Mouse (Mus musculus) thymus, adult 2 months (tissue): ENCODE measurements at regions not wholly inside any gene's neighbourhood (a gene's known extent, or its start where the extent isn't known, plus 50 kb on each side); places are given as distances from the start of the nearest gene placed in this dataset.

Experiments used
- DNase-seq: peaks from one replicate; pipeline ENCODE4 v3.0.0; 2021
- H3K27ac ChIP-seq: fragments of 200-500 bp; 2 replicates; pipeline ENCODE4 v1.5.1; 2012; ENCODE audit warnings: low read length, control low read depth; ENCODE audit not compliant: control insufficient read depth, insufficient read depth
- H3K27me3 ChIP-seq: fragments of 200-500 bp; 2 replicates; pipeline ENCODE4 v1.6.1; 2012; ENCODE audit warnings: mild to moderate bottlenecking, low read length, moderate library complexity, mixed read lengths; ENCODE audit not compliant: control insufficient read depth, insufficient read depth
- H3K36me3 ChIP-seq: fragments of 200-500 bp; 2 replicates; pipeline ENCODE4 v1.6.1; 2012; ENCODE audit warnings: mild to moderate bottlenecking, low read length, moderate library complexity; ENCODE audit not compliant: control insufficient read depth, insufficient read depth
- H3K4me1 ChIP-seq: fragments of 200-500 bp; replicated peaks from 2 replicates; pipeline ENCODE4 v1.6.1; 2012; ENCODE audit warnings: low read length; ENCODE audit not compliant: control insufficient read depth, insufficient read depth
- H3K4me3 ChIP-seq: fragments of 200-500 bp; 2 replicates; pipeline ENCODE4 v1.5.1; 2012; ENCODE audit warnings: mild to moderate bottlenecking, low read length, control low read depth, moderate library complexity; ENCODE audit not compliant: control insufficient read depth, insufficient read depth
- CTCF ChIP-seq: fragments of 200-500 bp; IDR thresholded peaks from 2 replicates; pipeline ENCODE4 v1.5.1; 2012; ENCODE audit warnings: mild to moderate bottlenecking, control low read depth, low read length, moderate library complexity, borderline replicate concordance; ENCODE audit not compliant: control insufficient read depth, poor library complexity, insufficient read depth; ENCODE audit errors: extremely low read depth
- POLR2A ChIP-seq: fragments of 200-500 bp; IDR thresholded peaks from 2 replicates; pipeline ENCODE4 v1.6.1; 2012; ENCODE audit warnings: mild to moderate bottlenecking, low read length, control low read depth, moderate library complexity; ENCODE audit not compliant: control insufficient read depth, poor library complexity, insufficient read depth; ENCODE audit errors: extremely low read depth
- WGBS: fragments of 180-500 bp; shearing (Covaris S2); methylation state at CpG from one replicate; pipeline ENCODE4 v1.1.7; 2018; 5-methylcytosine and 5-hydroxymethylcytosine counted together

GRCm38 (mm10) chr7:136477135-136477534 lies 417.3 kb upstream of the Mgmt start:
- no peak overlapping the region for H3K27ac ChIP-seq
- no peak for TF ChIP-seq CTCF
- no peaks in the 10 kb centered on the region for H3K27me3 ChIP-seq
- no peaks in the 10 kb centered on the region for H3K36me3 ChIP-seq
- no peaks in the 10 kb centered on the region for H3K4me1 ChIP-seq
- no peak for DNase-seq
- 92% methylated on average over 4 of the region's 4 CpGs for WGBS
- no peak overlapping the region for H3K4me3 ChIP-seq

DNA sequence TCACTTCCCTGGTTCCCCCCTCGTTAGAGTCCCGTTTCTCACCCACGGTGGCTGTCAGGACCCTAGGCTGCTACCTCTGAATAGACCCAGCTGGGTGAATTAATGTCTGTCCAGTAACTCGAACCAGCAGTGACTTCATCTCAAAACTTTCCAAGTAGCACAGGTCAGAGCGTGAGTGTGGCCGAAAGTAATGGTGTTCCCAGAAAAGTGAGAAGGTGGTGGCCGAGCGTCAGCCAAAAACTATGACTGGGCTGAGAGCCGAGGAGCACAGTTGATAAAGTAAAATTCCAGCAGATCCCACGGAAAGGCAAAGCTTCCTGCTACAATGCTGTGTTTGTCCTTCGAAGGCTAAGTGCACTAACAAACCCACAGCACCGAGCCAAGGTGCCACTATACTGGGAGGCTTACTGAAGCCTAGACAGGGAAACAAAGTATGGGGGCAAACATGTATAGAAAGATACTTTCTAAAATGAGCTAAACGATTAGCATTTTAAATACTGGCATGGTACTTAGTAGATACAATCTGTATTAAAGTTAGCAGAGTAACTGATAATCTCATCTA lies 413.7 kb upstream of the Mgmt start:
- H3K27me3 ChIP-seq: no peaks in the 10 kb centered on the region
- DNase-seq: no peak
- H3K4me1 ChIP-seq: no peaks in the 10 kb centered on the region
- no peak overlapping the region for H3K27ac ChIP-seq
- 86% methylated on average over 13 of the region's 13 CpGs for WGBS
- TF ChIP-seq CTCF (no peak), POLR2A (no peak)
- no peaks in the 10 kb centered on the region for H3K36me3 ChIP-seq
- no peak overlapping the region for H3K4me3 ChIP-seq

GRCm38 (mm10) chr7:136483237-136483636 lies 411.2 kb upstream of the Mgmt start:
- Histone ChIP-seq H3K27me3 (no peaks in the 10 kb centered on the region), H3K4me1 (no peaks in the 10 kb centered on the region), H3K27ac (no peak overlapping the region), H3K4me3 (no peak overlapping the region), H3K36me3 (no peaks in the 10 kb centered on the region)
- DNase-seq: no peak
- TF ChIP-seq POLR2A (no peak), CTCF (no peak)

GRCm38 (mm10) chr7:136487556-136487955 lies 406.9 kb upstream of the Mgmt start:
- 75% methylated on average over 5 of the region's 5 CpGs for WGBS

GRCm38 (mm10) chr7:136494862-136495261 lies 399.6 kb upstream of the Mgmt start:
- DNase-seq: no peak
- no peak for TF ChIP-seq POLR2A
- no peak for TF ChIP-seq CTCF
- H3K4me1 ChIP-seq: no peaks in the 10 kb centered on the region
- H3K36me3 ChIP-seq: no peaks in the 10 kb centered on the region
- no peaks in the 10 kb centered on the region for H3K27me3 ChIP-seq
- H3K4me3 ChIP-seq: no peak overlapping the region
- WGBS: 77% methylated on average over 3 of the region's 3 CpGs
- no peak overlapping the region for H3K27ac ChIP-seq

More at GRCm38 (mm10) chr7:136487556-136487955, 406.9 kb upstream of the Mgmt start:
- DNase-seq: no peak
- no peak for TF ChIP-seq CTCF
- TF ChIP-seq POLR2A: no peak
- Histone ChIP-seq H3K36me3 (no peaks in the 10 kb centered on the region), H3K4me3 (no peak overlapping the region), H3K4me1 (no peaks in the 10 kb centered on the region), H3K27ac (no peak overlapping the region), H3K27me3 (no peaks in the 10 kb centered on the region)

- Histone ChIP-seq H3K4me1 (no peaks in the 10 kb centered on the region), H3K27ac (no peak overlapping the region), H3K4me3 (no peak overlapping the region), H3K27me3 (no peaks in the 10 kb centered on the region; the same call in 1 of the 2 replicates), H3K36me3 (no peaks in the 10 kb centered on the region)
- no peak for DNase-seq
- TF ChIP-seq CTCF (no peak), POLR2A (no peak)
- WGBS: 41% methylated on average over 19 of the region's 19 CpGs
Observed at GRCm38 (mm10) chr7:136496335-136497242, 397.8 kb upstream of the Mgmt start.

DNA sequence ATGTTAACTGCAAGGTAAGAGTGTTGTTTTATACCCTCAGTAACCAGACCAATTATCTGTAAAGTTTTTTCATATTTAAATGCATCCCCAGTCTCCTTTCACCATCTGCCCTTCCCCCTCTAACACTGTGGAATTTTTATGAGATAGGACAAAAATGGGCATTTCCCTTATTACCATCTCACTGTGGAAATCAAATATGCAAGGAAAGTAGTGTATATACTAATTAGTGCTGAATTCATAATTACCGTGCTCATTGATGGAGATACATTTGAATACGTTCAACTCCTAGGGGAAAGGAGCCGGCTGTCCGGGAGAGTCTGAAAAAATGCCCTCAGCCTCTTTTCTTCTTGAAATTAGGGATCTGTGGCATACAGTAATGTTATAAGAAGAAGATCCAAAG lies 394.4 kb upstream of the Mgmt start:
- 99% methylated on average over 4 of the region's 4 CpGs for WGBS
- no peak for DNase-seq
- Histone ChIP-seq H3K27ac (no peak overlapping the region), H3K36me3 (no peaks in the 10 kb centered on the region), H3K4me3 (no peak overlapping the region), H3K27me3 (no peaks in the 10 kb centered on the region; the same call in 1 of the 2 replicates), H3K4me1 (no peaks in the 10 kb centered on the region)
- no peak for TF ChIP-seq CTCF
- TF ChIP-seq POLR2A: no peak
